Mouse (Mus musculus) limb, embryonic 14.5 days (tissue): ENCODE data around the gene Il22ra1. TPM values are rescaled to one million over a fixed set of nuclear protein-coding genes. Genes with fewer than 3 reads are reported as not detected.

Experiments used
- ATAC-seq: fragments of 200-750 bp; cut with Nextera tagmentation; 2 replicates; pipeline ENCODE4 v1.8.0; 2017; ENCODE audit warnings: low read depth, moderate number of reproducible peaks, moderate TSS enrichment; ENCODE audit not compliant: low FRiP score
- DNase-seq: peaks from one replicate; pipeline ENCODE4 v3.0.0-alpha.2; 2015; ENCODE audit warnings: low spot score
- H3K27ac ChIP-seq: fragments of 300-500 bp; sonication (generic); replicated peaks from 2 replicates; pipeline ENCODE4 v1.5.1; 2014; ENCODE audit warnings: low read depth, mild to moderate bottlenecking, low read length, moderate library complexity, mixed read lengths
- H3K27me3 ChIP-seq: fragments of 300-500 bp; sonication (generic); 2 replicates; pipeline ENCODE4 v1.6.1; 2014; ENCODE audit warnings: low read length, mixed read lengths; ENCODE audit not compliant: control insufficient read depth, insufficient read depth
- H3K36me3 ChIP-seq: fragments of 300-500 bp; sonication (generic); 2 replicates; pipeline ENCODE4 v1.6.1; 2014; ENCODE audit warnings: mild to moderate bottlenecking, low read length, moderate library complexity, mixed read lengths; ENCODE audit not compliant: control insufficient read depth, insufficient read depth
- H3K4me1 ChIP-seq: fragments of 300-500 bp; sonication (generic); 2 replicates; pipeline ENCODE4 v1.6.1; 2014; ENCODE audit warnings: antibody characterized with exemption, low read length, mixed read lengths; ENCODE audit not compliant: control insufficient read depth, insufficient read depth
- H3K4me2 ChIP-seq: fragments of 300-500 bp; sonication (generic); replicated peaks from 2 replicates; pipeline ENCODE4 v1.6.1; 2014; ENCODE audit warnings: low read depth, mild to moderate bottlenecking, low read length, moderate library complexity; ENCODE audit not compliant: severe bottlenecking
- H3K4me3 ChIP-seq: fragments of 300-500 bp; sonication (generic); replicated peaks from 2 replicates; pipeline ENCODE4 v1.5.1; 2014; ENCODE audit warnings: low read length
- H3K9ac ChIP-seq: fragments of 300-500 bp; sonication (generic); 2 replicates; pipeline ENCODE4 v1.6.1; 2014; ENCODE audit warnings: mild to moderate bottlenecking, low read depth, low read length, moderate library complexity; ENCODE audit not compliant: severe bottlenecking
- H3K9me3 ChIP-seq: fragments of 300-500 bp; sonication (generic); 2 replicates; pipeline ENCODE4 v1.6.1; 2016; ENCODE audit warnings: low read length; ENCODE audit not compliant: control insufficient read depth
- POLR2A ChIP-seq: fragments of 200-500 bp; IDR thresholded peaks from 2 replicates; pipeline ENCODE4 v1.8.0; 2012; ENCODE audit warnings: inconsistent platforms, mild to moderate bottlenecking, moderate library complexity, borderline replicate concordance; ENCODE audit not compliant: insufficient read depth, insufficient read length; ENCODE audit errors: extremely low read depth
- WGBS: fragments of 180-500 bp; shearing (Covaris S2); extraction: QIAGEN DNeasy Blood & Tissue Kit; methylation state at CpG from one replicate; pipeline ENCODE4 v1.1.7; 2014; 5-methylcytosine and 5-hydroxymethylcytosine counted together
- polyA plus RNA-seq, 2 experiments: library from polyadenylated mRNA; depleted of rRNA in 1 of 2; stranded (reverse) in 1 of 2; unstranded in 1 of 2; fragments of >200 nt; fragmentation: Nextera tagmentation in 1 of 2; extraction: Ambion mirVana in 1 of 2; gene quantifications; 2 replicates each; pipeline versions ENCODE4 v1.2.1 to v1.2.3; 2012 to 2014

Gene Il22ra1
- polyA plus RNA-seq, 2 experiments, result 1.2 TPM

GRCm38 (mm10) chr4:135750896-135751295, 22.9 kb downstream of the Il22ra1 start:
- no peak for DNase-seq
- WGBS, result 79% methylated on average over 8 of the region's 8 CpGs

GRCm38 (mm10) chr4:135752106-135752778, 24.3 kb downstream of the Il22ra1 start:
- Histone ChIP-seq H3K36me3 (no peaks in the 10 kb centered on the region), H3K27me3 (no peaks in the 10 kb centered on the region), H3K4me2 (no peak overlapping the region), H3K9ac (no peak overlapping the region), H3K4me3 (no peak overlapping the region), H3K27ac (no peak overlapping the region), H3K9me3 (0 out of 2 replicates have a peak, but pooled peaks cover 12% of the 10 kb centered on the region), H3K4me1 (no peaks in the 10 kb centered on the region)
- WGBS, result 69% methylated on average over 7 of the region's 7 CpGs
- TF ChIP-seq POLR2A, result no peak
- no peak for ATAC-seq
- DNase-seq, result no peak

More at GRCm38 (mm10) chr4:135750896-135751295, 22.9 kb downstream of the Il22ra1 start:
- no peak for ATAC-seq
- H3K4me1 ChIP-seq, result no peaks in the 10 kb centered on the region
- H3K36me3 ChIP-seq, result no peaks in the 10 kb centered on the region
- H3K4me3 ChIP-seq, result no peak overlapping the region
- no peaks in the 10 kb centered on the region for H3K27me3 ChIP-seq
- H3K9me3 ChIP-seq, result 0 out of 2 replicates have a peak, but pooled peaks cover 12% of the 10 kb centered on the region
- no peak overlapping the region for H3K27ac ChIP-seq
- no peak for TF ChIP-seq POLR2A
- H3K9ac ChIP-seq, result no peak overlapping the region
- H3K4me2 ChIP-seq, result no peak overlapping the region

- DNase-seq (no peak), ATAC-seq (no peak)
- H3K27ac ChIP-seq, result no peak overlapping the region
- H3K4me3 ChIP-seq, result no peak overlapping the region
- H3K4me2 ChIP-seq, result no peak overlapping the region
- no peaks in the 10 kb centered on the region for H3K27me3 ChIP-seq
- H3K4me1 ChIP-seq, result no peaks in the 10 kb centered on the region
- 0 out of 2 replicates have a peak, but pooled peaks cover 12% of the 10 kb centered on the region for H3K9me3 ChIP-seq
- H3K36me3 ChIP-seq, result no peaks in the 10 kb centered on the region
- TF ChIP-seq POLR2A, result no peak
- WGBS, result 55% methylated on average over 8 of the region's 8 CpGs
- H3K9ac ChIP-seq, result no peak overlapping the region
Measured at GRCm38 (mm10) chr4:135752779-135753164, 24.8 kb downstream of the Il22ra1 start.

DNA sequence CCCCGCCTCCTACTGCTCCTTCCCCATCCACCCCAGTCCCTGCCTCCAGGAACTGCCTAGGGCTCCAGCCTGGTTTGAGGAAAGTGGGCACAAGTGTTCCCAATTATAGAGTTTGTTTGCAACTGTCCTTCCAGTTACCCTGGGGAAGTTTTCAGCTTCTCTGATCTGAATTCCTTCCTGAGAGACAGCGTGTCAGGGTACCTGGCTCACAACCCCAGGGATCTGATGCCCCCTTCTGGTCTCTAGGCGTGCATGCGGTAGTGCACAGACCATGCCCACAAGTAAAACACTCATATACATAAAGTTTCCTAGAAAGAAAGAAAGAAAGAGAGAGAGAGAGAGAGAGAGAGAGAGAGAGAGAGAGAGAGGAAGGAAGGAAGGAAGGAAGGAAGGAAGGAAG, 30.4 kb downstream of the Il22ra1 start:
- Histone ChIP-seq H3K27ac (no peak overlapping the region), H3K27me3 (no peaks in the 10 kb centered on the region), H3K4me3 (no peak overlapping the region), H3K36me3 (no peaks in the 10 kb centered on the region), H3K4me1 (peaks cover 9% of the 10 kb centered on the region; the same call in 1 of the 2 replicates), H3K9ac (no peak overlapping the region), H3K9me3 (0 out of 2 replicates have a peak, but pooled peaks cover 12% of the 10 kb centered on the region), H3K4me2 (no peak overlapping the region)
- 28% methylated on average over 4 of the region's 4 CpGs for WGBS
- ATAC-seq, result no peak
- DNase-seq, result no peak
- TF ChIP-seq POLR2A, result no peak

DNA sequence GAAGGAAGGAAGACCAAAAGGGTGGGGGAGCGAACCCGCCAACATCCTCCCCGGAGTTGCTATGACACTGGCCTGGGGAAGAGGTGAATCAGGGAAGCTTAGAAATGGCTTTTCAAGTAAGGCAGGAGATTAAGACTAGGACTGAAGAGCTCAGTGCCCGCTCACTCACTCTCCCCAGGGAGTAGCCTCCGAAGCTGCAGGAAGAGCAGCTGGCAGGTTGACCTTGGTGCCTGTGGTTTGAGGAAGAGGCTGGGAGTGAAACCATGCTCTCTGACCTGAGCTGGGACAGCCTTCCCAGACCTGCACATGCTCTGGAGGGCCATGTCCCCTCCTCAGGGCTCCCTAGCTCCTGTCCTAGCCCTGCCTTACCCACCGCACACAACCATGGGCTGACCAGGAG, 30.9 kb downstream of the Il22ra1 start:
- Histone ChIP-seq H3K4me2 (no peak overlapping the region), H3K4me1 (peaks cover 9% of the 10 kb centered on the region; the same call in 1 of the 2 replicates), H3K27ac (no peak overlapping the region)

More for the DNA sequence above, 30.9 kb downstream of the Il22ra1 start:
- ATAC-seq (no peak), DNase-seq (no peak)
- no peak for TF ChIP-seq POLR2A
- no peaks in the 10 kb centered on the region for H3K27me3 ChIP-seq
- H3K9ac ChIP-seq, result no peak overlapping the region
- WGBS, result 42% methylated on average over 6 of the region's 6 CpGs
- H3K9me3 ChIP-seq, result 0 out of 2 replicates have a peak, but pooled peaks cover 12% of the 10 kb centered on the region
- H3K4me3 ChIP-seq, result no peak overlapping the region
- H3K36me3 ChIP-seq, result no peaks in the 10 kb centered on the region
